1 mouse cellular context compared by ENCODE assay signal in genomic region chr19:10880085-10880974, GRCm38 (mm10).
TF ChIP-seq lines count a peak whose summit lies in the region.

No protein-coding gene starts in this region.

TF ChIP-seq in CH12.LX, 34 proteins besides CTCF, POLR2A, EP300 and RAD21 (continued from another document):
- no peak for TF ChIP-seq ZNF384 (IDR thresholded peaks at IDR 0.05; ENCODE audit: low read depth, low read length)
- TF ChIP-seq E2F4 (IDR thresholded peaks at IDR 0.05; ENCODE audit: insufficient replicate concordance, low read depth, low read length) = no peak
- TF ChIP-seq POLR2AphosphoS2 (IDR thresholded peaks at IDR 0.05; ENCODE audit: low read depth, low read length) = no peak
- no peak for TF ChIP-seq TBP (conservative IDR thresholded peaks at IDR 0.05; ENCODE audit: low read depth, low read length)
- peak; percentile 81 for TF ChIP-seq ETS1 (conservative IDR thresholded peaks at IDR 0.05; ENCODE audit: low read depth, low read length)
- peak; percentile 71 for TF ChIP-seq SMC3 (IDR thresholded peaks at IDR 0.05; ENCODE audit: low read depth, low read length)
- TF ChIP-seq JUND (conservative IDR thresholded peaks at IDR 0.05; ENCODE audit: low read depth, low read length) = 0 out of 2 replicates have a peak, but pooled peaks have one; percentile 48
- peak; percentile 45; the same call in 1 of the 2 replicates for TF ChIP-seq TCF12 (IDR thresholded peaks at IDR 0.05; ENCODE audit: low read depth, low read length)
- TF ChIP-seq MAFK (IDR thresholded peaks at IDR 0.05; ENCODE audit: insufficient replicate concordance, low read length) = no peak
- TF ChIP-seq ZMIZ1 (IDR thresholded peaks at IDR 0.05; ENCODE audit: low read depth, low read length) = no peak; the same call in 1 of the 2 replicates
- TF ChIP-seq NELFE (IDR thresholded peaks at IDR 0.05; ENCODE audit: low read depth, low read length) = no peak
- TF ChIP-seq ELF1 (IDR thresholded peaks at IDR 0.05; ENCODE audit: low read depth, low read length) = peak; percentile 60
- TF ChIP-seq KAT2A (IDR thresholded peaks at IDR 0.05; ENCODE audit: insufficient replicate concordance, low read length) = no peak
- peak; percentile 92 for TF ChIP-seq MAZ (IDR thresholded peaks at IDR 0.05; ENCODE audit: low read depth, low read length)
- TF ChIP-seq USF1 (IDR thresholded peaks at IDR 0.05; ENCODE audit: low read depth, low read length) = no peak
- TF ChIP-seq PAX5 (IDR thresholded peaks at IDR 0.05; ENCODE audit: low read length) = no peak
- peak; percentile 44 for TF ChIP-seq BHLHE40 (IDR thresholded peaks at IDR 0.05; ENCODE audit: low read depth, low read length)
